Mouse (Mus musculus): Measurements from ENCODE around the gene Gipc2.

- no peak for TF ChIP-seq CTCF (IDR thresholded peaks at IDR 0.05; ENCODE audit: insufficient read depth, low read length)
- no peak for TF ChIP-seq POLR2A (IDR thresholded peaks at IDR 0.05; ENCODE audit: borderline replicate concordance, extremely low read depth, low read depth, low read length)
Observed at GRCm38 (mm10) chr3:152092385-152093057, 73.5 kb downstream of the Gipc2 start.
